Mouse (Mus musculus) neural tube, embryonic 13.5 days (tissue): ENCODE data around the gene Nrp2. TPM values are rescaled to one million over a fixed set of nuclear protein-coding genes. Genes with fewer than 3 reads are reported as not detected.

Experiments used
- ATAC-seq: fragments of 200-750 bp; cut with Nextera tagmentation; 2 replicates; pipeline ENCODE4 v1.8.0; 2017; ENCODE audit warnings: low read depth, mild to moderate bottlenecking, moderate TSS enrichment, moderate library complexity
- H3K27ac ChIP-seq: fragments of 300-500 bp; sonication (generic); replicated peaks from 2 replicates; pipeline ENCODE4 v1.5.1; 2015; ENCODE audit warnings: moderate library complexity, mild to moderate bottlenecking, inconsistent platforms
- H3K27me3 ChIP-seq: fragments of 300-500 bp; sonication (generic); 2 replicates; pipeline ENCODE4 v1.6.1; 2015; ENCODE audit warnings: mild to moderate bottlenecking, inconsistent platforms
- H3K36me3 ChIP-seq: fragments of 300-500 bp; sonication (generic); 2 replicates; pipeline ENCODE4 v1.6.1; 2015; ENCODE audit warnings: mild to moderate bottlenecking, inconsistent platforms
- H3K4me1 ChIP-seq: fragments of 300-500 bp; sonication (generic); replicated peaks from 2 replicates; pipeline ENCODE4 v1.6.1; 2015; ENCODE audit warnings: inconsistent platforms
- H3K4me2 ChIP-seq: fragments of 300-500 bp; sonication (generic); 2 replicates; pipeline ENCODE4 v1.6.1; 2015; ENCODE audit warnings: inconsistent platforms, mild to moderate bottlenecking, moderate library complexity
- H3K4me3 ChIP-seq: fragments of 300-500 bp; sonication (generic); 2 replicates; pipeline ENCODE4 v1.5.1; 2015; ENCODE audit warnings: mild to moderate bottlenecking, inconsistent platforms
- H3K9ac ChIP-seq: fragments of 300-500 bp; sonication (generic); 2 replicates; pipeline ENCODE4 v1.6.1; 2015; ENCODE audit warnings: moderate library complexity, mild to moderate bottlenecking, inconsistent platforms
- H3K9me3 ChIP-seq: fragments of 300-500 bp; sonication (generic); 2 replicates; pipeline ENCODE4 v1.6.1; 2016; ENCODE audit warnings: inconsistent platforms
- WGBS: fragments of 180-500 bp; shearing (Covaris S2); methylation state at CpG from one replicate; pipeline ENCODE4 v1.1.7; 2015; 5-methylcytosine and 5-hydroxymethylcytosine counted together
- polyA plus RNA-seq: library from polyadenylated mRNA; unstranded; fragments of >200 nt; fragmentation: Nextera tagmentation; extraction: Ambion mirVana; gene quantifications from 2 replicates; pipeline ENCODE4 v1.2.1, GENCODE M21; 2015

The Nrp2 gene
- polyA plus RNA-seq, 1 experiment from 2014 or later: 32.7 TPM

DNA sequence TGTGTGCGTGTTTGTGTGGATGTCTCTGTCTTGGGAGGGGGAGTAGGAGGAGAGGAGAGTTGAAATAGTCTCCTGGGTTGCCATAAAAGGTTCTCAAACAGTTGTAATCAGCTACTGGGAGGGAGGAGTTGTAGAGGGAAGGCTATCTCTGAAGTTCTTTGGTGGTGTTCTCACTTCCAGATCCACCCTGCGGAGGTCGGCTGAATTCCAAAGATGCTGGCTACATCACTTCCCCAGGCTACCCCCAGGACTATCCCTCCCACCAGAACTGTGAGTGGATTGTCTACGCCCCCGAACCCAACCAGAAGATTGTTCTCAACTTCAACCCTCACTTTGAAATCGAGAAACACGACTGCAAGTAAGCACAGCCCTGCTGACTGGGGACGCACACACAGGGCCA lies 15.7 kb downstream of the Nrp2 start:
- peaks cover 36% of the 10 kb centered on the region for H3K36me3 ChIP-seq
- H3K4me3 ChIP-seq: no peak overlapping the region
- WGBS: 63% methylated on average over 8 of the region's 8 CpGs
- H3K4me2 ChIP-seq: no peak overlapping the region
- ATAC-seq: no peak
- H3K27me3 ChIP-seq: no peaks in the 10 kb centered on the region; the same call in 1 of the 2 replicates
- 0 out of 2 replicates have a peak overlapping the region, but pooled peaks have one; percentile 44 for H3K9ac ChIP-seq
- peak overlapping the region; percentile 78; the same call in 1 of the 2 replicates for H3K27ac ChIP-seq
- peaks cover 46% of the 10 kb centered on the region for H3K4me1 ChIP-seq
- peaks cover 3% of the 10 kb centered on the region; the same call in 1 of the 2 replicates for H3K9me3 ChIP-seq

DNA sequence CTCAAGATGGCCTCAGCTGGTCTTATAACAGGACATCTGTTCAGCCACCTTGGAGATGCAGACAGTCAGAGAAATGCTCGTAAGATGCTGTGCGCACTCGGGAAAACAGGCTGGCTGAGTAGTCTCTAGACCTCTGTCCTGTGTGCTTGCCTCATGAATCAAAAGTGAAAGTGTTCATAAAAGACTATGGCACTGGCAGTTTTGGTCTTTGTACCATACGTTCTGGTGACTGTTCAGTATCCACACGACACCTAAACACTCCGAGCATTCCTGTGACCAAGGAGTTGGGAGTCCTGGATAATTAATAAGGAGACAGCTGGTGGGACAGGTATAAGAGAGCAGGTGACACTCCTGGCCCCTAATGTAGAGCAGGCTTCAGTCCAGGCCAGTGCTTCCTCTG lies 16.7 kb downstream of the Nrp2 start:
- Histone ChIP-seq H3K4me1 (peaks cover 48% of the 10 kb centered on the region), H3K27ac (no peak overlapping the region), H3K4me3 (no peak overlapping the region), H3K9me3 (peaks cover 3% of the 10 kb centered on the region; the same call in 1 of the 2 replicates), H3K9ac (no peak overlapping the region), H3K36me3 (peaks cover 38% of the 10 kb centered on the region), H3K4me2 (no peak overlapping the region), H3K27me3 (no peaks in the 10 kb centered on the region; the same call in 1 of the 2 replicates)
- no peak for ATAC-seq
- 79% methylated on average over 6 of the region's 6 CpGs for WGBS

DNA sequence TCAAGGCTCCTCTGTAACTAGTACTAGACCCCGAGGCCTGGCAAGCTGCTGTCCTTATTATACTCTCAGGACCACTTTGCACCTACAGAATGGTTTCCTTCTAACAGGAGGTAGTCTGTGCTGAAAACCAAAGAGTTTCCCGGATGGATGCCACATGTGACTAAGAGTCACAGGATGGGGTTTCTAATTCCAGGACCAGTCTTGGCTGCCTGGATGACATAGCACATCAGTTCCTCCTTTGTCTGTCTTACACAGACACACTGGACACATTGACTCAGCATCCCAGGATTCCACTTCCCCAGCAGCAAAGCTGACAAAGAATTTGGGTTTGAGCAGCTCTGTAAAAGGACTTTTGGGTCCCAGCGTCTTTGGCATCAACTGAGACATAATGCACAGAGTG lies 17.1 kb downstream of the Nrp2 start:
- 66% methylated on average over 3 of the region's 3 CpGs for WGBS
- Histone ChIP-seq H3K36me3 (peaks cover 38% of the 10 kb centered on the region), H3K4me3 (no peak overlapping the region)

DNA sequence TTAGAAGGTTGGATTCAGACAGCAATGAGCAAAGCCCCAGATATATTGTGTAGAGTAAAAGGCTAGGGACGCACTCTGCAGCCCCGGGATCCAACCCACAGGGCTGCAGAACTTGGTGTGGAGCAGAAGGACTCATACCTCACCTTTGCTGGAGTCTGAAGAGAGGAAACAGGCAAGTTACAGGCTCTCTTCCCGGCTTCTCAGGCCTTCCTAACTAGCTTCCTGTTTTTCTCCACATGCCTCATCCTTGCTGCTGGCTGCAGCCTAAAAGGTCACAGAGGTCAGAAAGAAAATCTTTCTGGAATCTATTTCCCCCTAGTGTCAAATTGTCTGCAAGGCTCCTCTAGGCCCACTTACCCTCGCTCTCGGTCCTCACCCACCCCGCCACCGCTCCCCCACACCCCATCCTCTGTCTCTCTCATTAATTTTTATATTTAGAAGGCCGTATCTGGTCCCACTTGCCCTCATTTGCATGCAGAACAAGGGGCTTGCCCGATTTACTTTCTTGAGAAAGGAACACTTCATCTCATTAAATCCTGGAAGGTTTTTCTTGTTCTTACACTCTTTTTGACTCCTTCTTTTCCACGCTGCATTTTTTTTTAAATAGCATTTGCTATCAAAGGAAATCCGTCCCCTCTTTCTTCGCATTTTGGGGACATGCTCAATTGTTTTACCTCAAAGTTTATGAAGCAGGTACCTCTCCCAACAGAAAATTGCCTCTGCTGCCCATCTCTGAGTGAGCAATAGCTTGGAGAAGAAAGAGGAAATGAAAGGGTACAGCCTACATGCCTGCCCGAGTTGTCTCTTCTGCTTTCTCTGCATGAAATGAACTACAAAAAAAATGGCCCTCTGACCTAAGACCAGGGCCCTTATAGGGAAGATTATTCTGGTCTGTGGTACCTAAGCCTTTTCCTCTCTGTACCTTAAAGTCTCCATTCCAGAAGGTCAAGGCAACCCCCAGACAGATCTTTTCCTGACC lies 17.9 kb downstream of the Nrp2 start:
- Histone ChIP-seq H3K4me3 (no peak overlapping the region), H3K27me3 (no peaks in the 10 kb centered on the region; the same call in 1 of the 2 replicates)
- WGBS: 68% methylated on average over 13 of the region's 13 CpGs

More for the DNA sequence above, 17.1 kb downstream of the Nrp2 start:
- peaks cover 3% of the 10 kb centered on the region; the same call in 1 of the 2 replicates for H3K9me3 ChIP-seq
- H3K27me3 ChIP-seq: no peaks in the 10 kb centered on the region; the same call in 1 of the 2 replicates
- peaks cover 52% of the 10 kb centered on the region for H3K4me1 ChIP-seq
- ATAC-seq: no peak
- H3K27ac ChIP-seq: no peak overlapping the region
- no peak overlapping the region for H3K9ac ChIP-seq
- no peak overlapping the region for H3K4me2 ChIP-seq

DNA sequence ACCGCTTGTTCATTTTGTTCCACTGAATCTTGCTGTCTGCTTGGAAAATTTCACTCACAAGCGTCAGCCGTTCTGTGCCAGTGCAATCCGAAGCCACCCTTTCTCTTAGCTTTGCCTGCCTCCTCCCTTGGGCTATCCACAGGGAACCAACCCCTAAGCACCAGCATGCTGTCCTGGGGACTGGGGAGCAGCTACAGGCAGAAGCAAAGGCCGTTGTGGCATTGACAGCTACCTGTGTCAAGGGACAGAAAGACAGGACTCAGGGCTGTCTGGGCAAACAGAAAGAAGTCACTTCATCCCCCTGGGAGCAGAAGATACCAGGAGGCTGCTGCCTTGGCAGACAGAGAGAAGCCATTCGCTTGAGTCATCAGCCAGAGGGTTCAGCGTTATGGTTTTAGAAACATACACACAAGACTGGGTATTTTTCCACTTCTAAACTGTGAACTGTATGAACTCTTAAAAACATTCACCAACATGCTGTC lies 18.7 kb downstream of the Nrp2 start:
- Histone ChIP-seq H3K9me3 (peaks cover 3% of the 10 kb centered on the region; the same call in 1 of the 2 replicates), H3K4me1 (peaks cover 44% of the 10 kb centered on the region), H3K4me2 (no peak overlapping the region), H3K27me3 (no peaks in the 10 kb centered on the region; the same call in 1 of the 2 replicates), H3K36me3 (peaks cover 38% of the 10 kb centered on the region), H3K9ac (no peak overlapping the region), H3K4me3 (no peak overlapping the region), H3K27ac (no peak overlapping the region)
- WGBS: 79% methylated on average over 7 of the region's 7 CpGs
- no peak for ATAC-seq

More for the DNA sequence above, 17.9 kb downstream of the Nrp2 start:
- no peak overlapping the region for H3K9ac ChIP-seq
- ATAC-seq: no peak
- no peak overlapping the region for H3K4me2 ChIP-seq
- peaks cover 38% of the 10 kb centered on the region for H3K36me3 ChIP-seq
- peaks cover 3% of the 10 kb centered on the region; the same call in 1 of the 2 replicates for H3K9me3 ChIP-seq
- H3K4me1 ChIP-seq: peaks cover 48% of the 10 kb centered on the region
- no peak overlapping the region for H3K27ac ChIP-seq

DNA sequence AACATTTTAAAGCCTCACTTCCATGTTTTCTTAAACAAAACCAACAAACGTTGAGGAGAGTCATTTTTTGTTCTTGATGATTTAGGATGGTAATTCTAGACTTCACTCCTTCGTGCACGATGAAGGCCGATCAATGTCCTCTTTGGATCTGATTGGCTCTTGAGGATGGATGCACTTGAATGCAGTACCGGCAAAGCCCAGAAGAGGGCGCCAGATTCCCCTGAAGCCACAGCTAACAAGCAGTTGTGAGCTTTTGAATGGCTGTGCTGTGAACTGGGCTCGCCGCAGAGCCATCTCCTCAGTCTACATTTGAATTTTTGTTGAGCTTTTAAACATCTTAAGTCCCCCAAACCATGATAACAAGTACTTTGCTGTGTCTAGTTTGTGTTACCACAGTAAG lies 19.4 kb downstream of the Nrp2 start:
- Histone ChIP-seq H3K4me1 (peaks cover 43% of the 10 kb centered on the region), H3K9ac (no peak overlapping the region), H3K4me3 (no peak overlapping the region), H3K4me2 (no peak overlapping the region), H3K27ac (no peak overlapping the region), H3K27me3 (no peaks in the 10 kb centered on the region; the same call in 1 of the 2 replicates), H3K9me3 (peaks cover 3% of the 10 kb centered on the region; the same call in 1 of the 2 replicates), H3K36me3 (peaks cover 38% of the 10 kb centered on the region)
- 63% methylated on average over 8 of the region's 8 CpGs for WGBS
- ATAC-seq: no peak

DNA sequence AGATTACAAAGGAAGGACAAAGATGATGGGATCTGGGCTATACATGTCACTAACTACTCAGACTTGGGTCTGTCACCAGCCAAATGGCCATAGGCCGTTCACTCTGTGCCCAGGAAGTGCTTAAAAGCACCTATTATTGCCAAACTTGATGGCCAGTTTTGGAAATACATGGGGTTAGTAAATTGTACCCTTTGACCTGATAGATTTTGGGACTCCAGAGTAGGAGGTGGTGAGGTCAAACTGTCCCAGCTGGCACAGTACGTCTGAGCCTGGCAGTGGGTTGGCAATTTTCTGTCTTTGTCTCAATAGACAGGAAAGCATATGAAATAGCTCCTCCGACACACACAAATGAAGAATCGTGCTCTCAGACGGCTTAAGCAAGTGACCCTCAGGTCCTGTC lies 20.8 kb downstream of the Nrp2 start:
- ATAC-seq: no peak

DNA sequence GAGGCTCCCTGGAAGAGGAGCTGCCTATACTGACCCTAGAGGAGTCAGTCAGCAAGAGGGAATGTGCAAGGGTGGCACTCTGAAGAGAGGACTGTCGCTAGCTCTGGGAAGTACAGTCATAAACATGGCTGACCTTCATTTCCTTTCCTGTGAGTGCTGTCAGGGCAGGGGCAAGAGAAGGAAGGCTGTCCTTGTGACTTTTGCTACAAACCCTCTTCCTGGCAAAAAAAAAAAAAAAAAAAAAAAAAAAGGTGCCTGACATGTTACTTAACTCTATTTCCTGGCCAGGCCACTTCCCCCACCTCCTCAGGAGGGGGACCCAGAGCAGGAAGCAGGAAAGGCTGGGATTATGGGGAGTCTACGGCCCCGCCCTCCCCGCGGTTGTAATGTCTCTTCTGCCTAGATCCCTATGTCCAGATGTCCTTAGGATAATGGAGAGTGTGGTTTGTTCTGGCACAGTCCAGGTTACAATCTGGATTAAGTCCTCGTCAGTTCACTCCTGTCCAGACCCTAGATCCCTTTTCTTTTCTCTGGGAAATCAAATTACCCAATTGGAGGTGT lies 21.5 kb downstream of the Nrp2 start:
- Histone ChIP-seq H3K36me3 (peaks cover 33% of the 10 kb centered on the region), H3K4me1 (peaks cover 43% of the 10 kb centered on the region), H3K9ac (no peak overlapping the region), H3K27me3 (no peaks in the 10 kb centered on the region; the same call in 1 of the 2 replicates), H3K4me2 (no peak overlapping the region), H3K9me3 (peaks cover 3% of the 10 kb centered on the region; the same call in 1 of the 2 replicates), H3K27ac (0 out of 2 replicates have a peak overlapping the region, but pooled peaks have one; percentile 18), H3K4me3 (no peak overlapping the region)
- ATAC-seq: no peak
- WGBS: 69% methylated on average over 6 of the region's 6 CpGs

More for the DNA sequence above, 20.8 kb downstream of the Nrp2 start:
- 79% methylated on average over 5 of the region's 5 CpGs for WGBS
- Histone ChIP-seq H3K9me3 (peaks cover 3% of the 10 kb centered on the region; the same call in 1 of the 2 replicates), H3K4me3 (no peak overlapping the region), H3K36me3 (peaks cover 36% of the 10 kb centered on the region), H3K4me2 (no peak overlapping the region), H3K27me3 (no peaks in the 10 kb centered on the region; the same call in 1 of the 2 replicates), H3K9ac (no peak overlapping the region), H3K27ac (0 out of 2 replicates have a peak overlapping the region, but pooled peaks have one; percentile 18), H3K4me1 (peaks cover 42% of the 10 kb centered on the region)

DNA sequence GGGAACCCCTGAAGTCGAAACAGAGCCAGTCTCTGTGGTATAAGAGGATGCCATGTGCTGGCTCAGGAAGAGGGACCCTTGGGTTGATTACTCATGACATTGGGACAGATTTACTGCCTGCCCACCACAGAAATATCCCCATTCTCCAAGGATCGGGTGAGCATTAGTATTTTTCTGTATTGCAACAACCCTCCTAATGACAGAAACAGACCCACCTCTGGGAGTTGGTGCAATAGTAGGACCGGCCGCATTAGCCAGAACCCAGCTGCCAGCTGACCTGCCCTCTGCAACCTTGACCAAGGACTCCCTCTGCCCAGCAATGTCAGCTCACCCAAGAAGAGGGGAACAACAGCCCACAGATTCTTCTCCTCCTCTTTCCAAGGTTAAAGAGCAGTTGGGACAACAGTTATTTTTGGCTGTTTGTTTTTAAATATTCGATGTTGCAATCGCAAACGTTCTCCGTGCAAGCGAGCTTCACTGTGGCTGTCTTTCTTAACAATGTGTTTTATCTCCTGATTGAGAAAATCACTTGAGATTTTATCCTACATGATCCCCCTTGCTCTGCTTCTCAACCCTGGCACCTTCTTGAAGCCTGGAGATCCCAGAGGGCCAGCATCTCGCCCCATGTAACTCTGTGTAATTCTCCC lies 22.1 kb downstream of the Nrp2 start:
- H3K4me3 ChIP-seq: no peak overlapping the region
- ATAC-seq: no peak
- H3K4me2 ChIP-seq: no peak overlapping the region
- 75% methylated on average over 10 of the region's 10 CpGs for WGBS
- H3K27ac ChIP-seq: no peak overlapping the region
- peaks cover 3% of the 10 kb centered on the region; the same call in 1 of the 2 replicates for H3K9me3 ChIP-seq
- no peak overlapping the region for H3K9ac ChIP-seq
- H3K4me1 ChIP-seq: peaks cover 44% of the 10 kb centered on the region
- H3K36me3 ChIP-seq: peaks cover 29% of the 10 kb centered on the region
- no peaks in the 10 kb centered on the region; the same call in 1 of the 2 replicates for H3K27me3 ChIP-seq

DNA sequence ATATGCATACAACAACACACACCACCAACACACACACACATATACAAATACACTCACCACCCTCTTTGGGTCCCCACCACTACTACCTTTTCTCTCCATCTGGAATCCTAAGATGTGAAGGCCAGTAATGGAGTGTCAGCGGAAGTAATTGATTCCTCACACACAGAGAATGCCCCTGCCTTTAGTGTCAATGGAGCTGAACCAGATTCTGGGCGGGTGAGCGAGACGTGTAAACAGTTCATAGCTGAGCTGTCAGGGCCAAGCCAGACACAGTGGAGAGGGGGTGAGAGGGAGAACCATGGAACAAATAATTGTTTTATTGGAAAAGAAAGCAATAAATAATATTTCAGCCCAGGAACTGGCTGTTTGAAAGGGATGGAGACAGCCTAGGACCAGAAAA lies 24.1 kb downstream of the Nrp2 start:
- no peak for ATAC-seq
- WGBS: 24% methylated on average over 4 of the region's 4 CpGs
- H3K4me3 ChIP-seq: no peak overlapping the region
- peaks cover 17% of the 10 kb centered on the region for H3K36me3 ChIP-seq
- peaks cover 39% of the 10 kb centered on the region for H3K4me1 ChIP-seq
- H3K9ac ChIP-seq: 0 out of 2 replicates have a peak overlapping the region, but pooled peaks have one; percentile 2
- H3K27ac ChIP-seq: no peak overlapping the region
- no peaks in the 10 kb centered on the region for H3K27me3 ChIP-seq
- no peak overlapping the region for H3K4me2 ChIP-seq
- H3K9me3 ChIP-seq: peaks cover 3% of the 10 kb centered on the region; the same call in 1 of the 2 replicates

DNA sequence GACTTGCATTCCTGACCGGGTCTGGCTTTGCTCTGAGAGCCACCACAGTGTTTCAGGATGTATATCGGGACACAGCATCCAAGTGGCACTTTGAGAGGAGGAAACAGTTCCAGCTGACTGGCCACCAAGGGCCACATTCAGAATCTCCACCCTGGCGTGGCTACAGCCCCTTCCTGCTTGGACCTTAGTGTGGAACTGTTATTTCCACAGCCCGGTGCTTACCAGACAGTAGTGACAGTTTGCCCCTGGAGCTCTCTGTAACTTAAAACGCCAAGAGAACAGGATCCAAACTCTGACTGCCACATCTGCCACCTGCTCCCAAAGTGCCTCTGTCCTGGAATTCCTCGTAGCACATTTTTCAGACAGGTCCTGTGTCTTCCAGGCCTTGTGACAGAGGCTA lies 25.3 kb downstream of the Nrp2 start:
- Histone ChIP-seq H3K4me2 (no peak overlapping the region), H3K27me3 (no peaks in the 10 kb centered on the region), H3K9ac (no peak overlapping the region), H3K36me3 (peaks cover 5% of the 10 kb centered on the region; the same call in 1 of the 2 replicates), H3K4me1 (peaks cover 42% of the 10 kb centered on the region), H3K4me3 (no peak overlapping the region), H3K27ac (no peak overlapping the region; the same call in 1 of the 2 replicates), H3K9me3 (no peaks in the 10 kb centered on the region)
- no peak for ATAC-seq
- 61% methylated on average over 6 of the region's 6 CpGs for WGBS
